Comparison of ENCODE assay signal across 20 mouse cellular contexts in the genomic region with DNA sequence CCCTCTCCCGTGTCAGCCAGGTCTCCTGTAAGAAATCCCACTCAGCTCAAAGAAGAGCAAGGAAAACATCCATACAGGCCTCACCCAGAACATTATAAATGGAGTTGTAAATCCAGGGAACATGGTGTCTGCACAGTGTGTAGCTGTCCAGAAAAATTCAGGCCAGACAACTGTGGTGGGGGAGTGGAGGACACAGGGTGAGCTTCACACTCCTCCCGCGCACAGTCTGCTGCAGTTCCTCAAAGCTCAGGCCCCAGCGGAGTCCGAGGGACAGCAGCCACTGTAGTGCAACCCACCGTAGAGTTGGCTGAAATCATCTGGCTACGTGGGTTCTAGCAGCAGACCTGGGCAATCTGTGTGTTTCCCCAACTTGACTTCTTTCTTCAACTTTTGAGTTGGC.
DNase-seq lines count a peak whose midpoint lies in the region; ATAC-seq lines count a peak whose summit lies in the region.
"Had no signal": no experiment of that assay in that cellular context is flagged by ENCODE, and none has a peak within 500 bp of the region (broad histone marks: within the 10 kb centered on the region; RNA-seq: fewer than 3 reads in every experiment).

No protein-coding gene starts in this region.

- peak overlapping the region; percentile 41; the same call in 1 of the 2 replicates for H3K27ac ChIP-seq in kidney, embryonic 15.5 days
- H3K27ac ChIP-seq: embryonic facial prominence, embryonic 12.5 days; heart, embryonic 15.5 days; hindbrain, postnatal 0 days; liver, embryonic 14.5 days had no signal

- H3K27me3 ChIP-seq in kidney, embryonic 15.5 days: no peaks in the 10 kb centered on the region
- H3K27me3 ChIP-seq: CH12.LX; embryonic facial prominence, embryonic 12.5 days; heart, embryonic 15.5 days had no signal

- no peak overlapping the region for H3K4me2 ChIP-seq in kidney, embryonic 15.5 days
- H3K4me2 ChIP-seq: embryonic facial prominence, embryonic 12.5 days; heart, embryonic 15.5 days had no signal

- H3K9ac ChIP-seq in kidney, embryonic 15.5 days: no peak overlapping the region
- H3K9ac ChIP-seq: embryonic facial prominence, embryonic 12.5 days; heart, embryonic 15.5 days; liver, embryonic 14.5 days had no signal

- peak; percentile 78 for ATAC-seq in kidney, embryonic 15.5 days (replicated peaks; ENCODE audit: low FRiP score)
- ATAC-seq: forebrain, embryonic 16.5 days; hindbrain, postnatal 0 days had no signal

- H3K4me3 ChIP-seq in kidney, embryonic 15.5 days (replicated peaks): no peak overlapping the region
- H3K4me3 ChIP-seq: embryonic facial prominence, embryonic 12.5 days; heart, embryonic 15.5 days had no signal

- no peaks in the 10 kb centered on the region for H3K9me3 ChIP-seq in kidney, embryonic 15.5 days (replicated peaks)
- H3K9me3 ChIP-seq: embryonic facial prominence, embryonic 12.5 days; heart, embryonic 15.5 days had no signal

- WGBS in kidney, embryonic 15.5 days: 42% methylated on average over 7 of the region's 7 CpGs

- no peak for DNase-seq in kidney, adult 11 months
- DNase-seq in right cerebral cortex, adult 18-20 months: peak; percentile 69
- no peak for DNase-seq in right cerebral cortex, postnatal 4 days
- peak; percentile 25 to 83 for DNase-seq in left cerebral cortex, postnatal 25 days (ENCODE audit: low spot score in 2 of 2)
- peak; percentile 21 for DNase-seq in testis, postnatal 14 days (ENCODE audit: low spot score)
- DNase-seq in MN1 (ENCODE audit: low spot score): no peak
- DNase-seq: adrenal gland, adult 2 months; cerebellum, adult 11 months; heart, adult 11 months; kidney, adult 8-10 months; layer of hippocampus, adult 9-11 months; midbrain, embryonic 14.5 days; thymus, postnatal 14 days had no signal

- no peaks in the 10 kb centered on the region for H3K36me3 ChIP-seq in kidney, embryonic 15.5 days
- H3K36me3 ChIP-seq: embryonic facial prominence, embryonic 12.5 days; heart, embryonic 15.5 days had no signal

- intact Hi-C loops in left cerebral cortex, postnatal 25 days (cut with DNase I): no loop called here

- H3K4me1 ChIP-seq in kidney, embryonic 15.5 days: peaks cover 17% of the 10 kb centered on the region
- H3K4me1 ChIP-seq: embryonic facial prominence, embryonic 12.5 days; heart, embryonic 15.5 days had no signal

Comparison
In these comparisons a context has a peak if more than half of its experiments do, and no peak if none do; other contexts are left out.
1. DNase-seq: peak in right cerebral cortex, adult 18-20 months (single experiment), left cerebral cortex, postnatal 25 days (2 of 2) and testis, postnatal 14 days (single experiment); none in kidney, adult 11 months (single experiment), right cerebral cortex, postnatal 4 days (single experiment) and MN1 (single experiment).